Mouse (Mus musculus): ENCODE measurements around the gene Angel2. TPM values are rescaled to one million over a fixed set of nuclear protein-coding genes. Genes with fewer than 3 reads are reported as not detected.

The Angel2 gene
- polyA plus RNA-seq, 1 experiment from 2014 or later = 51.5 TPM

- H3K4me2 ChIP-seq = no peak overlapping the region
- no peak overlapping the region for H3K27ac ChIP-seq
- no peak for ATAC-seq (ENCODE audit: insufficient number of reproducible peaks, insufficient read depth, low FRiP score, low TSS enrichment, low read depth)
- no peaks in the 10 kb centered on the region for H3K4me1 ChIP-seq
- no peaks in the 10 kb centered on the region for H3K27me3 ChIP-seq
- H3K4me3 ChIP-seq = no peak overlapping the region
- 89% methylated on average over 7 of the region's 7 CpGs for WGBS
- H3K36me3 ChIP-seq = peaks cover 78% of the 10 kb centered on the region
- H3K9me3 ChIP-seq = no peaks in the 10 kb centered on the region
- H3K9ac ChIP-seq = no peak overlapping the region
Observed at GRCm38 (mm10) chr1:190939803-190940202, 14.9 kb downstream of the Angel2 start.

- 46% methylated on average over 6 of the region's 6 CpGs for WGBS
- Histone ChIP-seq H3K9me3 (no peaks in the 10 kb centered on the region), H3K36me3 (peaks cover 83% of the 10 kb centered on the region)
Observed at GRCm38 (mm10) chr1:190944109-190944760, 19.3 kb downstream of the Angel2 start.

GRCm38 (mm10) chr1:190947986-190948385, 23.1 kb downstream of the Angel2 start:
- ATAC-seq (ENCODE audit: insufficient number of reproducible peaks, insufficient read depth, low FRiP score, low TSS enrichment, low read depth) = no peak
- WGBS = 76% methylated on average over 5 of the region's 5 CpGs
- Histone ChIP-seq H3K36me3 (peaks cover 82% of the 10 kb centered on the region), H3K27me3 (no peaks in the 10 kb centered on the region), H3K4me3 (no peak overlapping the region), H3K4me1 (peaks cover 3% of the 10 kb centered on the region; the same call in 1 of the 2 replicates), H3K4me2 (no peak overlapping the region), H3K9ac (no peak overlapping the region), H3K27ac (no peak overlapping the region), H3K9me3 (no peaks in the 10 kb centered on the region)

More at GRCm38 (mm10) chr1:190944109-190944760, 19.3 kb downstream of the Angel2 start:
- H3K27ac ChIP-seq = no peak overlapping the region
- no peaks in the 10 kb centered on the region for H3K27me3 ChIP-seq
- H3K4me3 ChIP-seq = no peak overlapping the region
- no peaks in the 10 kb centered on the region for H3K4me1 ChIP-seq
- no peak overlapping the region for H3K4me2 ChIP-seq
- peak; percentile 74 for ATAC-seq (ENCODE audit: insufficient number of reproducible peaks, insufficient read depth, low FRiP score, low TSS enrichment, low read depth)
- 0 out of 2 replicates have a peak overlapping the region, but pooled peaks have one; percentile 28 for H3K9ac ChIP-seq

GRCm38 (mm10) chr1:190948439-190948838, 23.5 kb downstream of the Angel2 start:
- no peak overlapping the region for H3K27ac ChIP-seq
- H3K9ac ChIP-seq = no peak overlapping the region
- H3K4me3 ChIP-seq = no peak overlapping the region
- peaks cover 7% of the 10 kb centered on the region for H3K4me1 ChIP-seq
- no peak overlapping the region for H3K4me2 ChIP-seq
- no peak for ATAC-seq (ENCODE audit: insufficient number of reproducible peaks, insufficient read depth, low FRiP score, low TSS enrichment, low read depth)
- H3K27me3 ChIP-seq = no peaks in the 10 kb centered on the region
- 82% methylated on average over 7 of the region's 7 CpGs for WGBS
- no peaks in the 10 kb centered on the region for H3K9me3 ChIP-seq
- H3K36me3 ChIP-seq = peaks cover 82% of the 10 kb centered on the region

- no peak overlapping the region for H3K4me2 ChIP-seq
- H3K27me3 ChIP-seq = no peaks in the 10 kb centered on the region
- no peak overlapping the region for H3K4me3 ChIP-seq
- H3K9me3 ChIP-seq = no peaks in the 10 kb centered on the region
- no peak overlapping the region for H3K9ac ChIP-seq
- H3K27ac ChIP-seq = no peak overlapping the region
- H3K4me1 ChIP-seq = peaks cover 11% of the 10 kb centered on the region
- H3K36me3 ChIP-seq = peaks cover 82% of the 10 kb centered on the region
- ATAC-seq (ENCODE audit: insufficient number of reproducible peaks, insufficient read depth, low FRiP score, low TSS enrichment, low read depth) = no peak
- WGBS = 87% methylated on average over 17 of the region's 17 CpGs
Observed at GRCm38 (mm10) chr1:190948846-190949245, 23.9 kb downstream of the Angel2 start.

- Histone ChIP-seq H3K4me3 (no peak overlapping the region), H3K4me2 (no peak overlapping the region), H3K9ac (no peak overlapping the region), H3K4me1 (peaks cover 11% of the 10 kb centered on the region), H3K9me3 (no peaks in the 10 kb centered on the region), H3K27ac (no peak overlapping the region), H3K27me3 (no peaks in the 10 kb centered on the region), H3K36me3 (peaks cover 91% of the 10 kb centered on the region)
- no peak for ATAC-seq (ENCODE audit: insufficient number of reproducible peaks, insufficient read depth, low FRiP score, low TSS enrichment, low read depth)
- WGBS = 90% methylated on average over 5 of the region's 5 CpGs
Observed at GRCm38 (mm10) chr1:190951014-190951413, 26.1 kb downstream of the Angel2 start.

- H3K4me2 ChIP-seq = no peak overlapping the region
- H3K4me1 ChIP-seq = peaks cover 11% of the 10 kb centered on the region
- no peak for ATAC-seq (ENCODE audit: insufficient number of reproducible peaks, insufficient read depth, low FRiP score, low TSS enrichment, low read depth)
- H3K27me3 ChIP-seq = no peaks in the 10 kb centered on the region
- WGBS = 35% methylated on average over 3 of the region's 3 CpGs
- 0 out of 2 replicates have a peak overlapping the region, but pooled peaks have one; percentile 36 for H3K9ac ChIP-seq
- no peak overlapping the region for H3K4me3 ChIP-seq
- H3K9me3 ChIP-seq = no peaks in the 10 kb centered on the region
- H3K27ac ChIP-seq = no peak overlapping the region
- peaks cover 99% of the 10 kb centered on the region for H3K36me3 ChIP-seq
Observed at GRCm38 (mm10) chr1:190953009-190953408, 28.1 kb downstream of the Angel2 start.

- H3K4me2 ChIP-seq = no peak overlapping the region
- H3K9me3 ChIP-seq = no peaks in the 10 kb centered on the region
- peaks cover 97% of the 10 kb centered on the region for H3K36me3 ChIP-seq
- H3K27me3 ChIP-seq = no peaks in the 10 kb centered on the region
- H3K4me3 ChIP-seq = no peak overlapping the region
- H3K4me1 ChIP-seq = peaks cover under 1% of the 10 kb centered on the region; the same call in 1 of the 2 replicates
- H3K9ac ChIP-seq = no peak overlapping the region
- no peak for ATAC-seq (ENCODE audit: insufficient number of reproducible peaks, insufficient read depth, low FRiP score, low TSS enrichment, low read depth)
- H3K27ac ChIP-seq = no peak overlapping the region
- 86% methylated on average over 5 of the region's 5 CpGs for WGBS
Observed at GRCm38 (mm10) chr1:190958821-190959220, 33.9 kb downstream of the Angel2 start.

GRCm38 (mm10) chr1:190962760-190963159, 37.8 kb downstream of the Angel2 start:
- ATAC-seq (ENCODE audit: insufficient number of reproducible peaks, insufficient read depth, low FRiP score, low TSS enrichment, low read depth) = 0 out of 2 replicates have a peak, but pooled peaks have one; percentile 35

GRCm38 (mm10) chr1:190964992-190965780, 40.3 kb downstream of the Angel2 start:
- H3K4me2 ChIP-seq = no peak overlapping the region
- no peak overlapping the region for H3K27ac ChIP-seq
- 85% methylated on average over 15 of the region's 15 CpGs for WGBS
- H3K9me3 ChIP-seq = no peaks in the 10 kb centered on the region
- no peak overlapping the region for H3K4me3 ChIP-seq
- H3K4me1 ChIP-seq = no peaks in the 10 kb centered on the region
- H3K36me3 ChIP-seq = peaks cover 92% of the 10 kb centered on the region
- H3K27me3 ChIP-seq = no peaks in the 10 kb centered on the region
- no peak for ATAC-seq (ENCODE audit: insufficient number of reproducible peaks, insufficient read depth, low FRiP score, low TSS enrichment, low read depth)
- no peak overlapping the region for H3K9ac ChIP-seq

More at GRCm38 (mm10) chr1:190962760-190963159, 37.8 kb downstream of the Angel2 start:
- Histone ChIP-seq H3K9me3 (no peaks in the 10 kb centered on the region), H3K4me2 (no peak overlapping the region), H3K27ac (no peak overlapping the region), H3K9ac (no peak overlapping the region), H3K36me3 (peaks cover 93% of the 10 kb centered on the region), H3K4me3 (no peak overlapping the region), H3K4me1 (no peaks in the 10 kb centered on the region), H3K27me3 (no peaks in the 10 kb centered on the region)
- WGBS = 90% methylated on average over 3 of the region's 3 CpGs

- no peak for ATAC-seq (ENCODE audit: insufficient number of reproducible peaks, insufficient read depth, low FRiP score, low TSS enrichment, low read depth)
- 92% methylated on average over 7 of the region's 7 CpGs for WGBS
- no peaks in the 10 kb centered on the region for H3K27me3 ChIP-seq
- H3K9ac ChIP-seq = 0 out of 2 replicates have a peak overlapping the region, but pooled peaks have one; percentile 17
- H3K9me3 ChIP-seq = no peaks in the 10 kb centered on the region
- no peaks in the 10 kb centered on the region for H3K4me1 ChIP-seq
- no peak overlapping the region for H3K4me2 ChIP-seq
- H3K4me3 ChIP-seq = no peak overlapping the region
- no peak overlapping the region for H3K27ac ChIP-seq
- H3K36me3 ChIP-seq = peaks cover 93% of the 10 kb centered on the region
Observed at GRCm38 (mm10) chr1:190968010-190968409, 43.1 kb downstream of the Angel2 start.
